Mouse (Mus musculus): ENCODE results near the gene Cwf19l1.

DNA sequence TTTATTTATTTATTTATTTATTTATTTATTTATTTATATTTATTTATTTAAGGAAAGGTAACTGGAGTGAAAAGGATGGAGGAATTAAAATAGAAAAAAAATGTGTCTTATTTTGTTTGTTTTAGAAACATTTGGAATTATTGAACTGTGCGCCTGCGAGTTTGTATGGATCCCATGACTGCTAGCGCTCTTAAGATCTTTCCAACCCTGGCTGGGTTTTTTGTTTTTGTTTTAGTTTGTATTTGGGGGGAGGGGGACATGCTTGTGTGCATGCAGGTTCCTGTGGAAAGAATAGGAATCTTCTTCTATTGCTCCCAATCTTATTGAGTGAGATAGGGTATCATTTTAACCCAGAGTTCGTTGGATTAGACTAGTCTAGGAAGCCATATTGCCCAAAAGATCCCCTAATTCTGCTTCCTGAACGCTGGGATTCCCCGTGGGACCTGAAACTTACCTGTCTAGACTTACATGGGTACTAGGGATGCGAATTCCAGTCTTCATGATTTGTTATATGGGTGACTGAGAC is 347 bp upstream of the Cwf19l1 start:
- TF ChIP-seq GATA1 (IDR thresholded peaks at IDR 0.05; ENCODE audit: borderline replicate concordance, low read length) (no peak), FLI1 (IDR thresholded peaks at IDR 0.05; ENCODE audit: low read length) (no peak)
